Mouse (Mus musculus) heart, postnatal 36 days (tissue): ENCODE data around the gene Vmn1r31. TPM values are rescaled to one million over a fixed set of nuclear protein-coding genes. Genes with fewer than 3 reads are reported as not detected.

ENCODE experiments used
- DNase-seq, 2 experiments: peaks; one replicate each; pipeline ENCODE4 v3.0.0; 2021 to 2022
- intact Hi-C: fragments of 180-260 bp; cut with DNase I; formaldehyde crosslinking; loops from one replicate; pipeline ENCODE4 v1.15.1; 2025
- total RNA-seq, 2 experiments: library from RNA; stranded (reverse); gene quantifications; 2 replicates each; pipeline ENCODE4 v1.2.3; 2021

Vmn1r31 gene
- total RNA-seq = not detected

- intact Hi-C loops = no loop called here
Measured at GRCm38 (mm10) chr6:58475230-58475629, at the start of gene Vmn1r31. Gene Vmn1r31, minus strand, starts transcription at chr6:58475330.

GRCm38 (mm10) chr6:58443285-58443684, 31.8 kb downstream of the Vmn1r31 start, which contains the start of gene Vmn1r30:
Gene Vmn1r30, minus strand, starts transcription at chr6:58443385.
- intact Hi-C loops = no loop called here
- DNase-seq = no peak

More at GRCm38 (mm10) chr6:58475230-58475629, at the start of gene Vmn1r31:
- no peak for DNase-seq

Other genes with a start within 250 kb of the Vmn1r31 start
- gene Vmn1r28, start 213.3 kb downstream of the Vmn1r31 start, total RNA-seq = not detected
- not detected for gene Vmn1r29, start 173.8 kb downstream of the Vmn1r31 start, total RNA-seq
- gene Vmn1r30, start 31.9 kb downstream of the Vmn1r31 start, total RNA-seq = not detected
- 10 to 100 TPM; 32.0 to 35.0 TPM for gene Abcg2, start 109.2 kb upstream of the Vmn1r31 start, total RNA-seq